Mouse (Mus musculus) myocyte (in vitro differentiated cells): ENCODE results near the gene Plcb4. TPM values are rescaled to one million over a fixed set of nuclear protein-coding genes. Genes with fewer than 3 reads are reported as not detected.

Source experiments
- H3K27me3 ChIP-seq: one replicate; pipeline ENCODE4 v1.6.1; 2011; ENCODE audit not compliant: control insufficient read depth, insufficient read depth, insufficient read length
- H3K36me3 ChIP-seq: one replicate; pipeline ENCODE4 v1.6.1; 2011; ENCODE audit not compliant: control insufficient read depth, insufficient read depth
- H3K4me2 ChIP-seq: one replicate; pipeline ENCODE4 v1.6.1; 2011; ENCODE audit warnings: low read depth, control low read depth
- H3K4me3 ChIP-seq: one replicate; pipeline ENCODE4 v1.5.1; 2011; ENCODE audit warnings: mild to moderate bottlenecking, control low read depth, moderate library complexity
- H3K79me2 ChIP-seq: one replicate; pipeline ENCODE4 v1.6.1; 2011; ENCODE audit not compliant: control insufficient read depth, insufficient read depth
- H3ac ChIP-seq: one replicate; pipeline ENCODE4 v1.6.1; 2011; ENCODE audit not compliant: control insufficient read depth, insufficient read length
- CEBPB ChIP-seq: IDR thresholded peaks from 2 replicates; pipeline ENCODE4 v1.6.1; 2011; ENCODE audit warnings: mild to moderate bottlenecking, moderate library complexity; ENCODE audit not compliant: poor library complexity, insufficient read depth, severe bottlenecking
- E2F4 ChIP-seq: IDR thresholded peaks from one replicate; pipeline ENCODE4 v1.6.1; 2011; ENCODE audit warnings: mild to moderate bottlenecking, control low read depth, moderate library complexity; ENCODE audit not compliant: insufficient read depth
- MAX ChIP-seq: IDR thresholded peaks from one replicate; pipeline ENCODE4 v1.6.1; 2011; ENCODE audit warnings: low read depth, mild to moderate bottlenecking, control low read depth
- MYOD1 ChIP-seq, 3 experiments: IDR thresholded peaks; one replicate each; pipeline ENCODE4 v1.6.1; 2011; ENCODE audit warnings: control low read depth in 2 of 3, low read depth in 2 of 3, mild to moderate bottlenecking in 2 of 3, moderate library complexity in 1 of 3; ENCODE audit not compliant: insufficient read length in 2 of 3, control insufficient read depth in 1 of 3
- MYOG ChIP-seq, 3 experiments: IDR thresholded peaks; one replicate each; pipeline ENCODE4 v1.6.1; 2011; ENCODE audit warnings: control low read depth in 2 of 3, low read depth in 2 of 3, mild to moderate bottlenecking in 2 of 3; ENCODE audit not compliant: insufficient read length in 2 of 3, control insufficient read depth in 1 of 3, insufficient read depth in 1 of 3
- POLR2A ChIP-seq: IDR thresholded peaks from one replicate; pipeline ENCODE4 v1.6.1; 2011; ENCODE audit warnings: low read depth, mild to moderate bottlenecking, control low read depth, moderate library complexity; ENCODE audit not compliant: insufficient read length
- POLR2AphosphoS2 ChIP-seq: IDR thresholded peaks from one replicate; pipeline ENCODE4 v1.6.1; 2011; ENCODE audit warnings: low read depth, control low read depth; ENCODE audit not compliant: insufficient read length
- REST ChIP-seq: IDR thresholded peaks from one replicate; pipeline ENCODE4 v1.6.1; 2011; ENCODE audit warnings: mild to moderate bottlenecking, control low read depth, moderate library complexity; ENCODE audit not compliant: insufficient read depth, insufficient read length
- SRF ChIP-seq: IDR thresholded peaks from one replicate; pipeline ENCODE4 v1.6.1; 2011; ENCODE audit warnings: low read depth; ENCODE audit not compliant: control insufficient read depth, insufficient read length
- TCF12 ChIP-seq: IDR thresholded peaks from one replicate; pipeline ENCODE4 v1.6.1; 2011; ENCODE audit warnings: mild to moderate bottlenecking, control low read depth; ENCODE audit not compliant: poor library complexity, insufficient read depth, severe bottlenecking
- TCF3 ChIP-seq: IDR thresholded peaks from one replicate; pipeline ENCODE4 v1.6.1; 2011; ENCODE audit warnings: low read depth, control low read depth; ENCODE audit not compliant: insufficient read length
- USF1 ChIP-seq: IDR thresholded peaks from one replicate; pipeline ENCODE4 v1.6.1; 2011; ENCODE audit warnings: low read depth, mild to moderate bottlenecking, control low read depth, moderate library complexity
- polyA plus RNA-seq: library from polyadenylated mRNA; unstranded; fragments of >200 nt; fragmentation: generic; extraction: Trizol; gene quantifications from one replicate; pipeline ENCODE4 v1.2.1, GENCODE M21; 2012; ENCODE audit warnings: missing spikeins

The Plcb4 gene
- polyA plus RNA-seq, 1 experiment: 5.3 TPM

DNA sequence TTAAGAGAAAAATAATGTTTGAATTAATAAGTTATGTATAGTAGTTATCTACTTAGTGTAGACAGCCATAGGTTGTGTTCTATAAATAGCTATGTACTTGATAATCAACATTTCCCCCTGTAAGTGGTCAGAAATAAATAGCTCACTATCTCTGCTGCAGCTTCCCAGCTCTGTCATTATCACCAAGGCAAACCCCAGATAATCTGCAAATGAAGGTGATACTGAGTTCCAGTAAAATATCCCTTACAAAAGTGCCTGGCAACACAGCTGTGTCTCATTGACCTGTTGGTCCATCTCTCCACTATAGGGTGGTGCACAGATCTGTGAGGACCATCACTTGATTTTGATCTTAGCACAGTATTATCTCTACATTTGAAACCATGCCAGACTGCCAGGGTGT is 179.3 kb downstream of the Plcb4 start:
- Histone ChIP-seq H3K79me2 (no peaks in the 10 kb centered on the region), H3K27me3 (no peaks in the 10 kb centered on the region), H3ac (no peak overlapping the region), H3K36me3 (no peaks in the 10 kb centered on the region), H3K4me3 (no peak overlapping the region), H3K4me2 (no peak overlapping the region)
- TF ChIP-seq TCF3 (no peak), MAX (no peak), POLR2AphosphoS2 (no peak), MYOG (IDR thresholded peaks at IDR 0.05; ENCODE audit: control insufficient read depth in 1 of 3, insufficient read depth in 1 of 3, insufficient read length in 2 of 3, low read depth in 2 of 3) (no peak), MYOD1 (IDR thresholded peaks at IDR 0.05; ENCODE audit: control insufficient read depth in 1 of 3, insufficient read length in 2 of 3, low read depth in 2 of 3) (no peak), E2F4 (no peak), CEBPB (no peak), REST (no peak), SRF (no peak), TCF12 (no peak), USF1 (no peak), POLR2A (no peak)

GRCm38 (mm10) chr2:135838651-135839286 is 180.0 kb downstream of the Plcb4 start:
- no peaks in the 10 kb centered on the region for H3K36me3 ChIP-seq
- H3K79me2 ChIP-seq: no peaks in the 10 kb centered on the region
- TF ChIP-seq POLR2A (no peak), CEBPB (no peak), SRF (no peak), E2F4 (no peak)
- no peak overlapping the region for H3ac ChIP-seq
- no peaks in the 10 kb centered on the region for H3K27me3 ChIP-seq
- H3K4me2 ChIP-seq: no peak overlapping the region
- H3K4me3 ChIP-seq: no peak overlapping the region

DNA sequence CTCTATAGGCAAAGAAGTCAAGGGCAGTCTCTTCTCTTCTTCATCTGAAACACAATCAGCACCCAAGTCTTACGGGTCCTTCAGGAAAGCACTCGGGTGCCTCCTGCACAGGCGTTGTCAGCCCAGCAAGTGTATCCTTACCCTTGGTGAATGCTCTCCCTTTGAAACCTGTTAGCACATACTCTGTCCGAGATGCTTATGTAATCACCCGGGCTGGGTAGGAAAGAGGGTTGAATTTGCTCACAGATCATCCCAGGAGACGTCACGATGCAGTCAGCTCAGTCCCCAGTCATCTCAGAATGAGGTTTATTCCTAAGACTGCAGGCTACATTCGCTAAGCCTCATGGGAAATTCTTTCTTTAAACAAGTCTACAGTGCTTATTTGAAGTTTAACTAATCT is 184.9 kb downstream of the Plcb4 start:
- H3K4me2 ChIP-seq: no peak overlapping the region
- TF ChIP-seq REST (no peak), MYOG (IDR thresholded peaks at IDR 0.05; ENCODE audit: control insufficient read depth in 1 of 3, insufficient read depth in 1 of 3, insufficient read length in 2 of 3, low read depth in 2 of 3) (no peak), CEBPB (no peak), POLR2A (no peak), TCF3 (no peak), USF1 (no peak), MYOD1 (IDR thresholded peaks at IDR 0.05; ENCODE audit: control insufficient read depth in 1 of 3, insufficient read length in 2 of 3, low read depth in 2 of 3) (no peak), MAX (no peak), TCF12 (no peak), POLR2AphosphoS2 (no peak), SRF (no peak), E2F4 (no peak)
- no peak overlapping the region for H3ac ChIP-seq
- no peaks in the 10 kb centered on the region for H3K36me3 ChIP-seq
- H3K79me2 ChIP-seq: no peaks in the 10 kb centered on the region
- no peak overlapping the region for H3K4me3 ChIP-seq
- H3K27me3 ChIP-seq: no peaks in the 10 kb centered on the region

GRCm38 (mm10) chr2:135846903-135847302 is 188.1 kb downstream of the Plcb4 start:
- Histone ChIP-seq H3K27me3 (no peaks in the 10 kb centered on the region), H3K4me2 (no peak overlapping the region), H3ac (no peak overlapping the region), H3K36me3 (no peaks in the 10 kb centered on the region), H3K79me2 (no peaks in the 10 kb centered on the region), H3K4me3 (no peak overlapping the region)
- TF ChIP-seq REST: no peak
- TF ChIP-seq POLR2A: no peak
- TF ChIP-seq CEBPB: no peak
- TF ChIP-seq SRF: no peak
- no peak for TF ChIP-seq POLR2AphosphoS2
- TF ChIP-seq TCF12: no peak
- no peak for TF ChIP-seq MYOD1 (IDR thresholded peaks at IDR 0.05; ENCODE audit: control insufficient read depth in 1 of 3, insufficient read length in 2 of 3, low read depth in 2 of 3)
- no peak for TF ChIP-seq E2F4
- TF ChIP-seq USF1: no peak
- no peak for TF ChIP-seq TCF3
- no peak for TF ChIP-seq MYOG (IDR thresholded peaks at IDR 0.05; ENCODE audit: control insufficient read depth in 1 of 3, insufficient read depth in 1 of 3, insufficient read length in 2 of 3, low read depth in 2 of 3)
- TF ChIP-seq MAX: no peak

DNA sequence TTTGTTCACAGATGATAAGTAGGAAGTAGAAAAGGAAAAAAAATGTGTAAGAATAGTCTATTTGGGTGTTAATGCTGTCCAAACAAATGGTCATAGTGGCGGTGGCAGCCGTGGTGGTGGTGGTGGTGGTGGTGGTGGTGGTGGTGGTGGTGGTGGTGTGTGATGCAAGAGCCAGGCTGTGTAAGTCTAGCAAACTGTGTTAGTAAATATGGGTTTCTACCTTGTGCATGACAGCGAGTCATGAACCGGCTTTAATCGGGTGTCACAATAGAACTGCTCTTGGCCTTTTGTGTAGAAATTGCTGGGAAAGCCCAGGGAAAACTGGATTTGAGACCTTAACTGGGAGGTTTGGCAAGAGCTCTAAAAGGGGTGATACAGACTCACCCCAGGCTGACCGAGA is 188.9 kb downstream of the Plcb4 start:
- Histone ChIP-seq H3ac (no peak overlapping the region), H3K27me3 (no peaks in the 10 kb centered on the region), H3K4me2 (no peak overlapping the region), H3K79me2 (no peaks in the 10 kb centered on the region), H3K4me3 (no peak overlapping the region), H3K36me3 (no peaks in the 10 kb centered on the region)
- TF ChIP-seq E2F4: no peak
- no peak for TF ChIP-seq CEBPB
- no peak for TF ChIP-seq REST
- no peak for TF ChIP-seq MYOD1 (IDR thresholded peaks at IDR 0.05; ENCODE audit: control insufficient read depth in 1 of 3, insufficient read length in 2 of 3, low read depth in 2 of 3)
- TF ChIP-seq MAX: no peak
- no peak for TF ChIP-seq SRF
- no peak for TF ChIP-seq POLR2A
- TF ChIP-seq USF1: no peak
